Mouse (Mus musculus) activated CD4-positive, CD25-positive, alpha-beta regulatory T cell, adult 9 weeks (primary cell): ENCODE measurements around the gene Ift27. TPM values are rescaled to one million over a fixed set of nuclear protein-coding genes. Genes with fewer than 3 reads are reported as not detected.

Experiments
- polyA plus RNA-seq: library from polyadenylated mRNA; unstranded; fragments of 100-300 nt; shearing (Covaris generic); gene quantifications from one replicate; pipeline ENCODE4 v1.2.1, GENCODE M21; 2017

Ift27 gene
- 67.5 TPM for polyA plus RNA-seq

GRCm38 (mm10) chr15:78173972-78174886, at the start of gene Ift27:
Gene Ift27, minus strand, starts transcription at chr15:78174107.

GRCm38 (mm10) chr15:78206312-78206711, 32.4 kb upstream of the Ift27 start, which contains the start of gene Pvalb:
Gene Pvalb, minus strand, starts transcription at chr15:78206400.

GRCm38 (mm10) chr15:78119704-78120103, 54.2 kb downstream of the Ift27 start, which contains the start of gene Cacng2:
Gene Cacng2, minus strand, starts transcription at chr15:78120028.

Other genes starting within 250 kb of the Ift27 start
- gene Txn2, start 245.1 kb downstream of the Ift27 start, polyA plus RNA-seq, result 229 TPM
- 4.9 TPM for gene Foxred2, start 217.4 kb downstream of the Ift27 start, polyA plus RNA-seq
- 221 TPM for gene Eif3d, start 203.3 kb downstream of the Ift27 start, polyA plus RNA-seq
- not detected for gene Cacng2, start 54.1 kb downstream of the Ift27 start, polyA plus RNA-seq
- gene Pvalb, start 32.3 kb upstream of the Ift27 start, polyA plus RNA-seq, result not detected
- 254 TPM for gene Ncf4, start 70.7 kb upstream of the Ift27 start, polyA plus RNA-seq
- 0.27 TPM for gene Csf2rb2, start 131.6 kb upstream of the Ift27 start, polyA plus RNA-seq
- gene Csf2rb, start 151.6 kb upstream of the Ift27 start, polyA plus RNA-seq, result 0.24 TPM
- gene Tex33, start 221.8 kb upstream of the Ift27 start, polyA plus RNA-seq, result not detected
- gene Tst, start 231.8 kb upstream of the Ift27 start, polyA plus RNA-seq, result 0.67 TPM
- 7.3 TPM for gene Mpst, start 232.3 kb upstream of the Ift27 start, polyA plus RNA-seq